Mouse (Mus musculus) spleen, adult 18-20 months (tissue): Measurements from ENCODE around the gene Olfr750.

Experiments
- DNase-seq, 2 experiments: peaks; one replicate each; pipeline ENCODE4 v3.0.0; 2022; ENCODE audit warnings: mixed read lengths in 2 of 2

The Olfr750 gene

DNA sequence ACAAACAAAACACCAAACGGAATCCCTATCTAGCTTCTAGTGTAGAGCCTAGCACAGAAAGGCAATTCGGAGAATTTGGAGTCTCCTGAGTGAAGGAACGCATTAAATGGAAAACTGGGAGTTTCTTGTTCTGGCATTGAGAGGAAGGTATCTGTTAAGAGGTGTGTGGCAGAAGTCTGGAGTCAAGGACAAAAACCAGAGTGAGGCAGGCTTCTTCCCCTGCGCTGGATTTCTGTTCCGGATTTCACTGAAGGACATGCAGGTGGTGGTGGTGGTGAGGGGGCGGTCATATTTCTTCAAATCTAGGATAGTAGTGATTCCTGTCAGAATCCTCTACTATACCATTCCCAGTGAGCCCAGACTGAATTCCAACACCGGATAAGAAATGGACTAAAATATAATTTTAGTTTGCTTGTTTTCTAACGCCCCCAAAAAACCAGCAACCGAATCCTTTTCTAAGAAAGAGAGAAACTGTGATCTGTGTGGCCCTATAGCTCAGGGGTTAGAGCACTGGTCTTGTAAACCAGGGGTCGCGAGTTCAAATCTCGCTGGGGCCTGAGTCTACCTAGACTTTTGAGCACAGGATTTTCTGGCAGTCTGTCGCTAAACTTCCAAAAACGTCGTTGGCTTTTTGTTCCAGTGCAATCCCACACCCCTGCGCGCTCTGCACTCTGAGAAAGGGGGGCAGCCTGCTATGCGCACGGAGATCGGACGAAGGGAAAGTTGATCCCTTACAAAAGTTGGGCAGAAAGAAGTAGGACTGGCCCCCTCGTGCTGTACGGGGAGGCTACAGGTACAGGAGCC lies 14.1 kb upstream of the Olfr750 start:
- DNase-seq: peak; percentile 68 to 80

DNA sequence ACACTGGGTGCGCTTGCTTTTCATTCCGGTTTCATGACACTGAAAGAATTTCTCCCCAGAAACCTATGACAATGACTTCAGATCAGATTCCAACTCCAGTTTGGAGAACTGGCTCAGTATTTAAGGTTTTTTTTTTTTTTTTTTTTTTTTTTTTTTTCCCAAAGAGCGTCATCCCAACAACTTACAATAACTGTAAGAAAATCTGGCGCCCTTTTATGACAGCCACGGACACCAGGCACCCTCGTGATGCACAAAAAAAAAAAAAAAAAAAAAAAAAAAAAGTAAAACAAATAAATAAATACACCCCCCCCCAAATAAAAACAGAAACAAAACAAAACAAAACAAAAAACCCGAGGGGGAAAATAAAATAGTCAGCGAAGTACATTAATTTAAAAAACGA lies 13.5 kb upstream of the Olfr750 start:
- DNase-seq: no peak

DNA sequence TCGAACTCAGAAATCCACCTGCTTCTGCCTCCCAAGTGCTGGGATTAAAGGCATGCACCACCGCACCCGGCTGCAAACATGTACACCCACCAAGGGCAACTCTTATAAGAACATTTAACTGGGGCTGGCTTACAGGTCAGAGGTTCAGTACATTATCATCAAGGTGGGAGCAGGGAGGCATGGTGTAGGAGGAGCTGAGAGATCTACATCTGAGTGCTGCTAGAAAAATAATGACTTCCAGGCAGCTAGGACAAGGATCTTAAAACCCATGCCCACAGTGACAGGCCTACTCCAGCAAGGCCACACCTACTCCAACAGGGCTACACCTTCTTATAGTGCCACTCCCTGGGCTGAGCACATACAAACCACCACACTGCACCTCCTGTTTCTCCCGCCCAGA lies 11.7 kb upstream of the Olfr750 start:
- DNase-seq: no peak

DNA sequence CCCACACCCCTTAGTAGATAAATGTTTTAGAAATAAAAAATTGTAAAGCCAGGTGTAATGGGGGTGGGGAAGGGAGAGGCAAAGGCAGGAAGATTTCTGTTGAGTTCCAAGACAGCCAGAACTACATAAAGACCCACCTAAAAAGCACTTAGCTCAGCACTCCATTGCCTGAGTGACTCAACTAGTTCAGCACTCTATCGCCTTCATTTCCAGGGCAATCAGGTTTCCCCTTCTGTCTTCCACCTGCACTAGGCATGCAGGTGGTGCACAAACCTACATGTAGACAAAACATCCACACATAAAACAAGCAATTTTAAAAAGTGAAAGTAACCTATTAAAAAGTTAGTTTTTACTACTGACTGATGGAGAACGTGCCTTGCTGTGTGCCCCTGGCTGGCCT lies 10.9 kb upstream of the Olfr750 start:
- DNase-seq: no peak

DNA sequence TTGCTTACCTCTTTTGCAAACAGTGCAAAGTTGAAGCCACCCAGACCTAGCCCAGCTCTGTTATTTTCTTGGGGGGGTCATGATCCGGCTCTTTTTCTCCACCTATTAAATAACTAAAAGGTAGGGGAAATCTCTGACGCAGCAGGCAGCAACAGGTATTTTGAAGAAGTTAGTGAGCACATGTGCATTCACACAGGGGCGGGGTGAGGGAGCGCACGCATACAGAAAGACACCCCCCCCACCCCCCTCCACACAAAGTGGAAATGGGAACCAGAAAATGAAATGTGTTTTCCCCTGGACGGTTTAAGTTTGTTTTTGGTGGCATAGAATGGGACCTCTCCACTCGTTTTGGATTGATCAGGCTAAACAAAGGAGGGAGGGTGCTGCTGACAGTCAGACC lies 9.6 kb upstream of the Olfr750 start:
- no peak for DNase-seq

DNA sequence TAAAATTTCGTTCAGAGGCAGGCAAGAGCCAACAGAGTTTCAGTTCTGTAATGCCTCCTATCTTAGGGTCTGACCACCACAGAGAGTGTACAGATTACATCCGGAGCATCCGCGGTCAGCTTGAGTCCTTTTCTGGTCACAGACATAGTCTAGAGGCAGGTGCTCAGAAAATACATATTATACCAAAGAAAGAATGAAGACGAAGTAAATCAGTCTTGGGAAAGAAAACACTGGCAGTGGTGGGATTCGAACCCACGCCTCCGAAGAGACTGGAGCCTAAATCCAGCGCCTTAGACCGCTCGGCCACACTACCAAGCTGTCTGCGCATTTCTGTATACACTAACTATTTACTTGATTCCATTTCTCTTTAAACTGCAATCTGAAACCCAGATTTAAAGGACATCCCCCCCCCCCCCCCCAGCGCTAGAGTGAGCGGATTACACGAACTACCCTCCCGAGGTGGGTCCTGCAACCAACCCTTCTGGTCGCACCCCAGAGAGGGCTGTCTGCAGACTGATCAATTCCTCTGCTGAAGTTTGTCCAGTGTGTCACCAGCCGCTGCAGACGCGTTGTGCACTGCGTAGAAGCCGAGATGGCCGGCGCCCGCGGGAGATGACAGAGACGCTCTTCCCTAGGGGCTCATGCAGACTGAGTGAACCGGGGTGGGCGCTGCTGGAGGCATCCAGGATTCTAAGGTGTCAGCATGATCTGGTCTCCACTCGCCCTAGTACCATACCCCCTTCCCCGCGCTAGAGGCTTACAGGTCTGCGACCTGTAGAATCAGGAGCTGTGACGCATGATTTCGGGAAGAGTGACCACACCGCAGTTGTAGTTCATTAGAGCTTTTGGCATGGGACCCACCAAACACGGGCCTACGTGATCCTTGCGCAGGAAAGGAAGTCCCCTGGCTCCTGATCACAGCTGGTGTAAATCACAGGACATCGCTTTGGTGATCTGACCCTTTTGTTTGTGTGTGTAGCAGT lies 8.7 kb upstream of the Olfr750 start:
- peak; percentile 48 to 76 for DNase-seq

DNA sequence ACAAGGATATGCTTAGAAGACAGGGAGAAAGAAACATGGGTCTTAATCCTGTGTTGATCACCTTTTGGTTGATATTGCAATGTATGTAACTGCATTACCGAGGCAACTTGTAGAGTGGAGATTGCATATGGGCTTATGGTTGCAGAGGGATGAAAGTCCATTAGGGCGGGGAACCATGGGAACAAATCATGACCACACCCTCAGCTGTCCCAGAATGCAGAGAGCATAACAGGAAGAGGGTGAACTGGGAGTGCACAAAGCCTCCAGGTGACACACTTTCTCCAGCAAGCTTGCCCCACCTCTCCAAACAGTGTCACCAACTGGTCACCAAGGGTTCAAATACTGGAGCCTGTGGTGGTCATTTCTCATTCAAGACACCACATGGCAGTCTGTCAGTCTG lies 6.8 kb upstream of the Olfr750 start:
- DNase-seq: no peak

DNA sequence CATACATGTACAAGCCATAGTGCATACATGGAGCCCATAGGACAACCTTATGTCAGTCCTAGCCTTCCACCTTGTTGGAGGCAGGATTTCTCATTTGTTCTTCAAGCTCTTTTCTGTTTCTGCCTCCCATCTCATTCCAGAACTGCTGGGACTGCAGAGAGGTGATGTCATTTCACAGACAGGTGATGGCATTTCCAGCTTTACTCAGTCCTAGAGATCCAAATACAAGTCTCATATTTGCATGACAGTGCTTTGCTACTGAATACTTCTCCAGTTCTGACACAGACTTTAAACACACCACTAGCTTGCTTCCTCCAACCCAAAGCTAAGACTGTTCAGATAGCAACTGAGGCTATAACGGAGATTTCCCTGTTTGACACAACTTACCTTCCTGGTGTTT lies 4.9 kb upstream of the Olfr750 start:
- no peak for DNase-seq

DNA sequence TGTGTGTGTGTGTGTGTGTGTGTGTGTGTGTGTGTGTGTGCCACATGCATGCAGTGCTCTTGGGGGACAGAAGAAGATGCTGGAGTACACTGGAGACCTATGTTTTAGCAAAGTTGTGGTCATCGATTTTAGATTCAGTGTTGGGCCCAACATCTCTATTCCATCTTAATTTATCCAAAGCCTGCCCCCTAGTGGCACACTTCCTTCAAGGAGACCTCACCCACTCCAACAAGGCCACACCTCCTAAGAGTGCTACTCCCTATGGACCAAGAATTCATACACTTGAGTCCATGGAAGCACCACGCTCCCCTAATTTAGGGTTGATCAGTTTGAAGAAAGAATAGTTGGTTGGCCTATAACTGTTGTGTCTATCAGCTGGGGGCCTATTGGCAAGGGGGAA lies 4.6 kb downstream of the Olfr750 start:
- peak in 1 of 2 experiments; percentile 59 for DNase-seq

DNA sequence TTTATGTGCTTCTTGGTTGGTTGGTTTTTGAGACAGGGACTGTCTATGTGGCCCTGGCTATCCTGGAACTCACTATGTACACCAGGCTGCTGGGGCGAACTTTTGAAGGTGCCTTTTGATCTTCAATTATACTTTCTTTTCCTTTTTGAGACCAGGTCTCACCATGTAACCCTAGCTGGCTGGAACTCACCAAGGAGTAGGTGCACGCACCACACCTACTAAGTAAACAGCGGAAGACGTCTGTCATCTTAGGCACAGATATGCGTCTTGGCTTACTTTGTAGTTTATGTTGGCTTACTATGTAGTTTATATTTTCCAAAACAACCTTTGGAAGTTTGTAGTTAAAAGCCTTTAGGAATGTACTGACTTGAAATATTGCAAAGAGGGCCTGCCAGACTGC lies 5.3 kb downstream of the Olfr750 start:
- DNase-seq: no peak

DNA sequence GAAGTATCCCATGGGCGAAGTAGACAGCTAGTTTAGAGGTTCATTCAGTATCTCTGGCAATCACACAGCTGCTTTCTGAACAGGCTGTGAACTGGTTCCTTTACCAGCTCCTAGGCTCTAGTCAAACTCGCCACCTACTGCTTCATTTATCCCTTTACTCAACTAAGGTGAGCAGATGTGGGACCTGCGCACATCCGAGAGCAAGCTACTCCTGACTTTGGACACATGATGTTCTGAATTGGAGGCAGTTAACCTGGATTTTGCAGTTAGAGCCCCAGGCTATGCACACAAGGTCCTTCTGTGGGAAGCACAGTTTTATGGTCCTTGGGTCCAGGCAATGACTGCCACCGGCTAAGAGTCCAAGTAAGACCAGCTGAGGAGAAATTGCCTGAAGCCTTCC lies 13.5 kb downstream of the Olfr750 start:
- no peak for DNase-seq

DNA sequence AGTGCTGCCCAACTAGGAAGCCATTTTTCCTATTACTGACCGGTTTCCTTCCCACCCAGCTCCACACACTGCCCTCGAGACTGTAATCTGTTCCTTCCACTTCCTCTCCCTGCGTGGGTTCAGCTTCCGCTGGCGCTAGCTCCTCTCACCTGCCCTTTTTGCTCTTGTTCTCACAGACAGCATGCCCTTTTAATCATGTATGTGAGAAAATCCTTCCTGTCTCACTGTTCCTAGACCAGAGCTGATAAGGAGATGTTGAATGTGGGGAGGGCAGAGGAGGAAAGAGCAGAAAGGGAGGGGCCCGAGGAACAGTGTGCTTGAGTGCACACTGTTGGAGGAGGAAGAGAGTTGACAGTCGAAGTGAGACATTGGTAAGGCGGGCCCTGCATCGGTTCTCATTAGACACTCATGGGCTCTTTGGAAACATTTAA lies 16.8 kb downstream of the Olfr750 start, which contains the start of gene Rnase12:
Rnase12 (minus strand) TSS at position 261 of the 431 bp plus-strand sequence.
- peak in 1 of 2 experiments; percentile 20 for DNase-seq

DNA sequence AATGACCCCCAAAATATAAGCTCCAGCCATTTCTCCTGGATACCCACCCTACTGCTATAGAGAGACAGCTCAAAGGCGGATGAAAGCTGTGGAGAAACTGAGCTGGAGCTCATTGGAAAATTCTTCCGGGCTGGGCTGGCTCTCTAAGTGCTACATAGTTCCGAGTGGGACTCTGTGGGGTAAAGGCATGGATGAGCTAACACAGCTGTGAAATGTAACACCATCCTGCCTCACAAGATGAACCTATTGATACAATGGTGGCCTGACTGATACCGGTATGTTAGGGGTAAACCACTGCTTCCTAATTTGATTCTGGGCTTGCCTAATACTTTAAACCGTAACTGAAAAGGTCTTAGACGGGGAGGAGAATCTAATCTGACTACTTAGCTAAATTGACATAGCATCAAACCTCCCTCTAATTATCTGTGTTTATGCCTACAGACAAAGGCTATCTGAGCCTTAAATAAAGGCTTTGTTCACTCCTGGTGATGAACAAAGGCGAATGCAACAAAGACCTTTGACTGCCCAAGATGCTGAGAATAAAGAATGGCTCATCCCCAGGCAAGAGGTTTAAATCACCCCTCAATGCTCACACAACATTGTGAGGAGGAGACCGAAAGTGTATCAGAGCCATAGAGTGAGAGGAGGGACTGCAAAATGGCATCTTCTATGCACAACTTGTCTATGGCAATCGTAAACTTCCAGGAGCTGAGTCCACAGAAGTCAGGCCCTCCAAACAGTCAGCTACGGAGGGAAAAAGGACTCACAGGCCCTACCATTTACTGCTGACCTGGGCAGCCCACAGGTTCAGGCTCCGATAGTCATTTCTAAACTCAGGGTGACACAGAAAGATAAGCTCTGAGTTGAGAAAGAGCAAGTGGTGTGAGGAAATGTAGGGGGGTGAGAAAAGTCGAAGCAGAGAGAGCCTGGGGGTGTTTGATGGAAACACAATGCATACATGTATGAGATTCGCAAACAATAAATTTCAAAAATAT lies 19.7 kb downstream of the Olfr750 start:
- DNase-seq: no peak

DNA sequence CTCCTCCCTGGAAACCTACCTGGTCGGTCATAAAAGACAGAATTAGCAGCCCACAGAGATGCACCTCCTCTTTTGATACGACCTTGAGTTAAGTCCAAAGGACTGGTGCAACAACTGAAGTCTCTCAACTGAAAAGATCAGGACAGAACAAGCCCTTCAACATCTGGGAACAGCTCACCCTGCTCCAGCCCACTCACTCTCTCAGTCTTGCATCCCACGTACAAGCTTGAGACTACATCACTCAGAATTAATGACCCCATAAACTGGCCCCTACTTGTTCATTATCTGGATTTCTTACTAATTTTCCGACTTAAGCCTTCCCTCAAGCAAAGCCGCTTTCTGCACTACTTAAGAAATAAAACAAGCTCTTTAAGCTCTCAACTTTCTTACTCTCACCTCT lies 21.1 kb downstream of the Olfr750 start:
- no peak for DNase-seq

DNA sequence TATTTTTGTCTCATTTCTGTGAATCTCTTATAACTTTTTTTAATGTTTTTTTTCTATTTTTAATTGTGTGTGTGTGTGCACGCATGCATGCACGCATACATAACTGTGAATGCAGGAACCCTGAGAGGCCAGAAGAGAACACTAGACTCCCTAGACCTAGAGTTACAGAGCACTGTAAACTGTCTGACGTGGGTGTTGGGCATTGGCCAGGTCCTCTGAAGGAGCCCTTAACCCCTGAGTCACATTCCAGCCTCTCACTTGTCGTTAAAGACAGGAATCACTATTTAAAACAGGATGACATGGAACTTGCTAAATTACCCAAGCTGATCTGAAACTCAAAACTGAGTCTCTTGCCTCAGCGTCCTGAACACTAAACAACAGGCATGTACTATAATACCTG lies 22.3 kb downstream of the Olfr750 start:
- DNase-seq: no peak

DNA sequence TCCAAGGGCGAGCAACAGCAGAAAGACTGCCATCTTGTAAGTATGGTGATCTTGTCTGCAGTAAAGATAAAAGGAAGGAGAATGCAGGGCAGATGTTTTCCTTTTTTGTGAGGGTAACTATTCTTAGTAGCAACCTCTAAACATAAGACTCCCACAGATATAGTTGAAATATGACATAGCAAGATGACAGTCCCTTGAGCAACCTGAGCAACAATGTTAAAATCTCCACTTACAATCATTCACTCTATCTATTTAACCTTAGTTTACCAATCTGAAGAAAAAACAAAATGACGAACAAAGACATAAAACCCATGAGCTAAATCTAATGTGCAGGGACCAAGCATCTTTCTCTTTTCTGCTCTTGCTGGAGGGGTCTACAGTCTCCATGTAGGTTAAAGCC lies 24.2 kb downstream of the Olfr750 start, which contains the start of gene Rnase11:
Rnase11 (minus strand) TSS at position 101 of the 400 bp plus-strand sequence.
- DNase-seq: no peak

DNA sequence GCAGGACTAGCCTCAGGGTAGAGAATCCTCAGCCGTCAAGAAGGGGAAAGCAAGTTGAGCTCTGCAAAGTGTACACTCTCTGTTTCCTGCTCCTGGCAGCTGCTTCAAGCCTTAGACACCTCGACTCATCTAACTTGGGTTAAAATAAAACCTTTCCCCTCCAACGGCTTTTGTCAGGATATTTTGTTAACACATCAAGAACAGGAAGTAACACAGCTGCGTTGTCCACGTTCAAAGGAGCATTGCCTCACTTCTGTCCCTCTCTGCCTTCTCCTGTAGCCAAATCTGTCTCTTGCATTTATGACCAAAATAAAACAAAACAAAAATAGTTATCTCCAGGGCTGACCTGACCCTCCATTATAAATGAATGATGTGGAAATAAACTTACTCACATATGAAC lies 26.4 kb downstream of the Olfr750 start:
- no peak for DNase-seq

DNA sequence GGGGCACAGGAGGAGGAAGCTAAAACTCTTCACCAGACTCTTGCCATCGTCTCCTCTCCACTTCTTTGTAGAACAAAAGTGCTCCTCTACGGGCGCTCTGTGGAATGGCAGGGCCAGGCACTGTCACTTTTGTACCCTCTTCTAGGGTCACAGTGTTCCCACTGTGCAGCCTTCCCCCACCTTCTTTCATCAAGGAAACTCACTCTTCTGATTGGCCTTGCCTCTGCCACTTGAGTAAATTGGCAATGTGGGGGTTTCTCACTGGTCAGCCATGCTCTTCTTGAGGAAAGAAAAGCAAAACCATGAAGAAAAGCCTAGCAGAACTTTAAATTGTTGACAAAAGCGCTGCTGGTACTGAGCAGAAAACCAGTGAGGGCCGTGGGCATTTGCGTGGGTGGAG lies 32.5 kb downstream of the Olfr750 start, which contains the start of gene Rnase9:
Rnase9 (minus strand) TSS at position 101 of the 400 bp plus-strand sequence.
- DNase-seq: no peak

DNA sequence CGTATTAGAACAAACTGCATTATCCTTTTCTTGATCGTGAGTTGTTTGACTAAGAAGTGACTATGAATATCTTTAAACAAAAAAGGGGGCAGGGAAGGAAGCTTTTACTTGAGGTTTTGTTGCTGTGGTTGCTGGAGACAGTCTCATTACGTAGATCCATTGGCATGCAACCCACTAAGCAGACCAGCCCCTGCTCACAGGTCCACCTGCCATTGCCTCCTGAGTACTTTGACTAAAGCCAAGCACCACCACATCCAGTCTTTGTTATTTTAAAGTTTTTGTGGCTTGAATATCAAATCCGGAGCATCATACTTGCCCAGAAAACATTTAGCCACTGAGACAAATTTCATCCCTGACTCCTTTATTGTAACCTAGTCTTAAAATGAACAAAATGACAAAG lies 38.0 kb downstream of the Olfr750 start:
- no peak for DNase-seq

DNA sequence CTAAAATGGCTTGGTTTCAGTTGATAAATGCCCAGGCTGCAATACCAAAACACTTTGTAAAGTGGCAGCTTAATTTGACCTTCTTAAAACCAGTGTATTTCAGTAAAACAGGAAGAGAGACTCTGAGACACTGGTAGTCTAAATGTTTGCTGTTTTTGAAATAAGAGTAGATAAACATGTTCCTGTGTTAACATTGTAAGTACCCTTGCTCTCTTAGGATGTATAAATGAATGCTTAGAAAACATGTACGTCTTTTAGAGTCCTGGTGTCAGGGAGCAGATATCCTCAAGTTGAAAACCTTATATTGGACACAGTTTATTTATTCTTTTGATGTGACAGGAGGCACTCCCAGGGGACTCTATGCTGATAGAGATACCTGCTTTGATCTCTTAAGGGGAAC lies 39.0 kb downstream of the Olfr750 start:
- DNase-seq: no peak

DNA sequence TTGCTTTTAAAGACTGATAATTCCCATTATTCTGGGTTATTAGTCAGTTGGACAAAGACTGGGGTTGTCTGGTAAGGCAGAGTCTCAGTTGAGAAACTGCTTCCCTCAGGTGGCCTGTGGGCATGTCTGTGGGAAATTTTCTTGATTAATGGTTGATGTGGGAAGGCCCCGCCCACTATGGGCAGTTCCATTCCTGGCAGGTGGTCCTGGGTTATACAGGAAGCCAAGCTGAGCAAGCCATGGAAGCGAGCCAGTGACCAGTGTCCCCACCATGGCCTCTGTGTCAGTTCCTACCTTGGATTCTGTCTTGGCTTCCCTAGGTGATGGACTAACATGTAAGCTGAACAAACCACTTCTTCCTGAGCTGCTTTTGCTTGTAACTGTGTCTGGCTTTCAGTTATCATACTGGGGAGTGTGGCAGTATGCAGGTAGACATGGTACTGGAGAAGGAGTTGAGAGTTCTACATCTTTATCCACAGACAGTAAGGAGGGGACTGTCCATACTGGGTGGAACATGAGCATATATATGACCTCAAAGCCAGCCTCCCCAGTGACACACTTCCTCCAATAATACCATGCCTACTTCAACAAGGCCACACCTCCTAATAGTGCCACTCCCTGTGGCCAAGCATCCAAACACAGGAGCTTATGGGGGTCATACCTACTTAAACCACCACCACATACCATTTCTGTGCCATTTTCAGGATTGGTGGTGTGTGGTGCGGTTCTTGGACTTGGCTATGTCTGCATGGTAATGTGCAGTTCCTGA lies 46.7 kb downstream of the Olfr750 start:
- peak in 1 of 2 experiments; percentile 7 for DNase-seq
